Mouse (Mus musculus) bone marrow macrophage, adult 2 months (primary cell): Measurements from ENCODE around the gene Hsdl2. TPM values are rescaled to one million over a fixed set of nuclear protein-coding genes. Genes with fewer than 3 reads are reported as not detected.

ENCODE experiments used
- H3K27ac ChIP-seq: 2 replicates; pipeline ENCODE4 v1.5.1; 2012; ENCODE audit warnings: low read depth, low read length; ENCODE audit not compliant: insufficient read depth
- H3K4me1 ChIP-seq: 2 replicates; pipeline ENCODE4 v1.6.1; 2012; ENCODE audit warnings: low read length; ENCODE audit not compliant: control insufficient read depth, insufficient read depth
- H3K4me3 ChIP-seq: 2 replicates; pipeline ENCODE4 v1.5.1; 2012; ENCODE audit warnings: mild to moderate bottlenecking, low read length, moderate library complexity; ENCODE audit not compliant: insufficient read depth
- CTCF ChIP-seq: IDR thresholded peaks from 2 replicates; pipeline ENCODE4 v1.5.1; 2012; ENCODE audit warnings: low read depth, mild to moderate bottlenecking, low read length, moderate library complexity
- POLR2A ChIP-seq: IDR thresholded peaks from 2 replicates; pipeline ENCODE4 v1.6.1; 2012; ENCODE audit warnings: mild to moderate bottlenecking, low read depth, low read length, borderline replicate concordance
- polyA plus RNA-seq: library from polyadenylated mRNA; stranded (reverse); fragments of >200 nt; gene quantifications from 2 replicates; pipeline ENCODE4 v1.2.4, GENCODE M21; 2012; ENCODE audit not compliant: missing spikeins, insufficient read depth, insufficient read length

Hsdl2 gene
- polyA plus RNA-seq, 1 experiment = 17.1 TPM

DNA sequence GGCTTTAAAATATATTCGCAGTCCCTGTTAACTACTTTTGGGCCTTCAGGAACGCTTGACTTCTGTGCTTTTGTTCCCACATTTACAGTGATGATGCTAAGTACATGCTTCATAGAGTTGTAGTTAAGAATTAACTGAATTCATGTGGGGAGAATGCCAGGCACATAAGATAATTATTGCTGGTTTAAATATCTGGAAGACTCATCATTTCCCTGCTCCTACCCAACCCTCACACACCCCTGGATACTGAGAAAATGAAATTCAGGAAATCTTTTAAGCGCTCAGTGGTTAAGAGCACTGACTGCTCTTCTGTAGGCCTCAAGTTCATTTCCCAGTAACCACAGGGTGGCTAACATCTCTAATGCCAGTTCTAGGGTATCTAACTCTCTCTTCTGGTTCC lies 60.7 kb downstream of the Hsdl2 start:
- Histone ChIP-seq H3K4me3 (no peak overlapping the region), H3K27ac (no peak overlapping the region), H3K4me1 (peaks cover 3% of the 10 kb centered on the region; the same call in 1 of the 2 replicates)
- no peak for TF ChIP-seq POLR2A

DNA sequence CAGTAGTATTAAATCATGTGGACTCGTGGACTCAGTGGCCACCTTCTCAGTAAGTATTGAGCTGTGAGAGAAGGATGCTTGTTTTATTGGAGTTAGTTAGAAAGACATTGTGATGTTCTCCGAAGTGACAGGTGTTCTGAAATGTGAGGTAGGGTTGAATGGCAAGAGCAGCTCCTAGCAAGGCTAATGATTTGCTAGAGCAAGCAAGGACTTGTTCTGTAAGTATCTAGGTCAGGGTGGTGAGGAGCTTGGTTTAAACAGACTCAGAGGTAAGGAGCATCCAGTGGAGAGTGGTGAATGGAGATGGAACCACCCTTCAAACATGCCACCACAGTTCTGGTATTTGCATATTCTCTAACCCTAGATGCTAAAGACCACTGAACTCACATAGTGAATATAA lies 61.3 kb downstream of the Hsdl2 start:
- H3K4me1 ChIP-seq = peaks cover 3% of the 10 kb centered on the region; the same call in 1 of the 2 replicates
- TF ChIP-seq CTCF (no peak), POLR2A (no peak)
- no peak overlapping the region for H3K27ac ChIP-seq
- H3K4me3 ChIP-seq = no peak overlapping the region

DNA sequence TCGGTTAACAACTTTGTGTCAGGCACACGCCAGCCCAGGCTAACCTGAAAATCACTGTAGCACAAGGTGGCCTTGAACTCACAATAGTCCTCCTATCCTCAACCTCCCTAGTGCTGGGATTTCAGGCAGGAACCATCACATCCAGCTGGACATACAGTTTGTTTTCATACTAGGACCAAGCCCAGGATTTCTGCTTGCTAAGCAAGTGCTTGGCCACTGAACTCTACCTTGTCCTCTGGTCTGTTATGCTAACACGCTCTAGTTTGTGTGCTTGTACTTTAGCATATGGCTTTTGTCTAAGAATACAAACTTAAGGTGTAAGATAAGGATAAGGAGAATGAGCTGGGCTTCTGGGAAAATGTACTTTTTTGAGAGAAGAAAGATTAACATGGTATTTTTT lies 63.1 kb downstream of the Hsdl2 start:
- Histone ChIP-seq H3K4me1 (no peaks in the 10 kb centered on the region), H3K27ac (no peak overlapping the region), H3K4me3 (no peak overlapping the region)
- TF ChIP-seq CTCF (no peak), POLR2A (no peak)

DNA sequence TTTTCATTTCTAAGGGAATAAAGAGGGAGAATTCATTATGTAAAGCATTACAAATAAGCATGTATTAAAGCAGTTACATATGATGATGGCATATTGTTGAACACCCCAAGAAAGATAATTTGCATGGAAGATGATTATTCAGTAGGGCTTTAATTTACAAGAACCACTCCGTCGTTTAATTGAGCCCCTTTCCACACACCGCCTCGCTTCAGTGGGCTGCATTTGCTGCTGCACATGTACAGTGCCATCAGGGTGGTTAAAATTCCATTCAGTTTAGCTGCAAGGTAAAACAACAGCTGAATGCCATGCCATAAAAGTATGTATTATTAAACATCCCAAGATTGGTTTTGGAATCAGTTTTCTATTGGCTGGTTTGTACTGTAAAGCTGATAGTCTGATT lies 63.6 kb downstream of the Hsdl2 start:
- Histone ChIP-seq H3K4me3 (no peak overlapping the region), H3K4me1 (no peaks in the 10 kb centered on the region), H3K27ac (no peak overlapping the region)
- TF ChIP-seq POLR2A (no peak), CTCF (no peak)

DNA sequence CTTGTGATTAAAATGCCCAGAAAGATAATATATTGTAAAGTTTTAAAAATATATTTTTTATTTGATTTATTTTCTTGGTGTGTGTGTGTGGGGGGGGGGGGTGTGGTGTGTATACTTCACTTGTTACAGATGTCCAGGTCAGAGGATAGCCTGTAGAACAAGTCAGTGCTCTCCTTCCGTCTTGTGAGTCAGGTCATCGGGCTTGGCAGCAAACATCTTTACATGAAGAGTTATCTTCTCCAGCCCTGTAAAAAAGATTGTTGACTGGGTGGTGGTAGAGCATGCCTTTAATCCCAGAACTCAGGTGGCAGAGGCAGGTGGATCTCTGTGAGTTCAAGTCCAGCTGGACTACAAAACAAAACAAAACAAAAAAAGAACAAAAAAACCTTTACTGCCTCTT lies 64.2 kb downstream of the Hsdl2 start:
- Histone ChIP-seq H3K4me1 (no peaks in the 10 kb centered on the region), H3K4me3 (no peak overlapping the region), H3K27ac (no peak overlapping the region)
- no peak for TF ChIP-seq CTCF
- no peak for TF ChIP-seq POLR2A

DNA sequence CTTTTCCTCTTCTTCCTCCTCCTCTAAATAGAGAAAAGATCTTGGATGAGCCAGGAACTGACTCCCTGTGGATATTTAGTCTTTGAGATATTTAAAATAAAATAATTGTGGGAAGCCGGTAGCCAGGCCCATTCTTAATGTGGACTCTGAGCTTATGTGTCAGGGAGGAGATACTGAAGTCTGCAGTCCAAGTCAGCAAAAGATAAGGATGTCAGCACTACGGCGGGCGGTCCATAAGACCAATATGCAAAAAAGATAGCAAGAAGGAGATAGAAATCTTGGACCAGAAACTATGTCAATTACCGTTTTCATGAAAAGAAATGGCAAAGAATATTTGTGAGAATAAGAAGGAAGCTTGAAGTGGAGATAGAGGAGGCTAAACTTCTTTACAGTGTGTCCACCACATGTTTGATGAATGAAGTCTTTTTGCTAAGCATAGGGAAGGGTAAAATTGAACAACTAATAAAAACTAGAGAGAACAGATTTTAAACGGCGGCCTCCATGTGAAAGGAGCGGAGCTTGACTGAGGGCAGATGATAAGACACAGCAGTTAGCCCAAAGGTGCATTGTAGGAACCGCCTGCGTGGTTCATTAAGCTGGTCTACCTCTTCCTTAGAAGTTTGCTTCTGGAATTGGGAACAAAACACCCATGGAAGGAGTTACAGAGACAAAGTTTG lies 64.8 kb downstream of the Hsdl2 start:
- H3K4me3 ChIP-seq = no peak overlapping the region
- H3K4me1 ChIP-seq = no peaks in the 10 kb centered on the region
- H3K27ac ChIP-seq = no peak overlapping the region
- TF ChIP-seq POLR2A = no peak
- no peak for TF ChIP-seq CTCF

DNA sequence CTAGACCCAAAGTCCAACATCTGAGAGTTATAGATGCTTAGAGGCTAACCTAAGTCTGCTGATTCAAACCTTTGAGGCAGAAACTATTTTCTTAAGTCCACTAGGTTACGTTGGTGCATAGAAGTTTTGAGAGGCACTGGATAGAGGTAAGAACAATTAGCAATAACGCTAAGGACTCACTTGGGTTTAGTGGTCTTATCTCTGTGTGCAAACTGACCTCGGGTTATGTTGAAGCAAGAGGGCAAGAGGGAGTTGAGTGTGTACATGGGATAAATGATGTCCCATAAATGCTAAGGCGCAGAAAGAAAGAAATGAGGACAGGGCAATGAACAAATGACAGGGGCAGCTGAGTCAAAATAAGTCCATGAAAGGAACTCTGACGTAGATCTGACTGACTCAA lies 67.8 kb downstream of the Hsdl2 start:
- H3K4me3 ChIP-seq = no peak overlapping the region
- no peak overlapping the region for H3K27ac ChIP-seq
- TF ChIP-seq POLR2A (no peak), CTCF (no peak)
- H3K4me1 ChIP-seq = no peaks in the 10 kb centered on the region

DNA sequence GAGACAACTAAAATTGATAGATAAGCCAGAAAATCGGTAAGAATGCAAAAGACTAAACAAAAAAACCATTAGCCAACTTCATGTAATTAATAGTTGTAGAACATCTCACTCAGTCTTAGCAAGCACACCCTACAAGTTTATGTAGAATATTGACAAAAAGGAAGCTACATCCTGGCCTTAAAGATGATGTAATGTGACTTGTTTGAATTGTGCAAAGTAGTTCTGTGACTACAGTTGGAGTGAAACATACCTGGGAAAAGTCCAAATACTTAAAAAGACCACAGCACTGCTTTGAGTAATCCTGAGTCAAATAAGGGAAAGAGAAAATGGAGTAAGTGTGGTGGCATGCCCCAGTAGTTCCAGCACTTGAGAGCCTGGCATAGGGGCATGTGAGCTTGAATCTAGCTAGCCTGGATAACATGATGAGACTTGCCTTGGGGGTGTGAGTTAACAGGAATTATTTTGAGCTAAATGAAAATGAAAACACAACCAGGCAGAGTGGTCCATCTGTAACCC lies 70.9 kb downstream of the Hsdl2 start:
- Histone ChIP-seq H3K27ac (no peak overlapping the region), H3K4me1 (no peaks in the 10 kb centered on the region), H3K4me3 (no peak overlapping the region)
- TF ChIP-seq POLR2A (no peak), CTCF (no peak)

DNA sequence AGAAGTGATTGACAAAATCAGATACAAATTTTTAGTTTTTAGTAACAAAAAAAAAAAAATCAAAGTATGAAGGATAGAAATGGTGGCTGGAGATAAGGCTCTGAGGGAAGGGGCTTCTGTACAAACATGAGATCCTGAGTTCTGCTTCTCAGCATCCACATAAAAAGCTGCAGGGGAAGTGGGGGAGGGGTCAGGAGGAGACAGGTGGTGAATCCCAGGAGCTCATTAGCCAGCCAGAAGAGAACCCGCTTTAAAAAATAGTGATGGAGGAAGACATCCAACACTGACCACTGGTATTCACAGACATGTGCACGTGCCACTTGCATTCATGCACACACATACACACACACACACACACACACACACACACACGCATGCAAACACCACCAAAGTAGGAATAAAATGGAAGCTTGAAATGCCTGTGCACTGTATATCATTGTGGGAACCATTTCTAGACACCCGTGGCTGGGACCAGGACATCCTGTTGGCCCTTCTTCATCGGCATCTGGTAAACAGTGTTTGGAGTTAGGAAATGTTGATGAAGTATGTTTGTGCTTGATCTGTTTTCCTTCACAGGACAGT lies 74.8 kb downstream of the Hsdl2 start:
- Histone ChIP-seq H3K4me3 (no peak overlapping the region), H3K4me1 (no peaks in the 10 kb centered on the region), H3K27ac (no peak overlapping the region)
- no peak for TF ChIP-seq CTCF
- no peak for TF ChIP-seq POLR2A

DNA sequence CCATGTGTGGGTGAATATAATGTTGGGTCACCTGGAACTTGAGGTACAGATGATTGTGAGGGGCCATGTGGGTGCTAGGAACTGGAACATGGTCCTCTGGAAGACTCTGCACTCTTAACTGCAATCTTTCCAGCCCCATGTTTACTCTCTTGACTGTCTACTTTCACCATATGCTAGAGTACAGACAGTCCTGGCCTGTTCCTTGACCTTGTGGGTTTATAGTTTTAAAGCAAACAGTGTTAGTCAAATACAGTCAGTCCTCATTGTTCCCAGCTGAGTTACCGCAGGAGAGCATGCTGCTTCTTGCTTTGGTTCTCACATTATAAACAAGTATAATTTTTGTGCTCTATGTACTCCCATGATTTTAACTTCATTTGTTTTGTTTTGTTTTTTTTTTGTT lies 80.8 kb downstream of the Hsdl2 start:
- H3K4me3 ChIP-seq = no peak overlapping the region
- no peaks in the 10 kb centered on the region for H3K4me1 ChIP-seq
- TF ChIP-seq CTCF = no peak
- TF ChIP-seq POLR2A = no peak
- H3K27ac ChIP-seq = no peak overlapping the region
